Mouse (Mus musculus): Measurements from ENCODE around the gene Fhdc1.

DNA sequence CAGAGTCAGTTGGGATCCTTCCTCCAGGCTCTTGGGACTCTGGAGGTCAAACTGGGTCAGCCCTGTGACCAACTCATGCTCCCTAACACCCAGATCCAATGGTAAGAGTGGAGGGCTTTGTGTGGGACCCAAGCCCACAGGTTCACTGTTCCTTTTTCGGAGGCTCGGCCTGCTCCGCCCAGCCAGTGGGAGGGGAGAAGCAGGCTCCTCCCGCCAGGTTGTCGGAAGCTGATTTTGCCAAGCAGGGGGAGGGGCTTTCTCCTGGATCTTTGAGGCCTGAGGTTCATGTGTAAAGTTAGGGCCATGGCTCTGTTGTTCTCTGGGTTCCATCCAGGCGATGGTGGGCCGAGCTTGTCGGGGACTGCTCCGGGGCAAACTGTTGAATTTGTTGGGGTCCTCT, 34.4 kb downstream of the Fhdc1 start:
- TF ChIP-seq CTCF (IDR thresholded peaks at IDR 0.05; ENCODE audit: low read depth) (no peak), EP300 (IDR thresholded peaks at IDR 0.05; ENCODE audit: low read depth) (no peak)

All from heart, postnatal 0 days (tissue).